ENCODE assay signal across 16 mouse cellular contexts in genomic region chr19:57925681-57926080, GRCm38 (mm10).
DNase-seq lines count a peak whose midpoint lies in the region; ATAC-seq and TF ChIP-seq lines count a peak whose summit lies in the region.
"Had no signal": no experiment of that assay in that cellular context is flagged by ENCODE, and none has a peak within 500 bp of the region (broad histone marks: within the 10 kb centered on the region; RNA-seq: fewer than 3 reads in every experiment).

No protein-coding gene starts in this region.

- no peak overlapping the region for H3K27ac ChIP-seq in heart, embryonic 10.5 days
- no peak overlapping the region for H3K27ac ChIP-seq in midbrain, embryonic 11.5 days (ENCODE audit: low read depth, low read length)
- H3K27ac ChIP-seq in midbrain, embryonic 16.5 days (ENCODE audit: low read length) = no peak overlapping the region
- peak overlapping the region; percentile 64 for H3K27ac ChIP-seq in heart, postnatal 0 days (ENCODE audit: low read depth)
- H3K27ac ChIP-seq: forebrain, embryonic 10.5 days; kidney, postnatal 0 days; lung, embryonic 15.5 days; macrophage had no signal

- H3K9ac ChIP-seq in midbrain, embryonic 11.5 days (ENCODE audit: low read length) = no peak overlapping the region
- no peak overlapping the region for H3K9ac ChIP-seq in midbrain, embryonic 16.5 days (ENCODE audit: low read depth, low read length)
- H3K9ac ChIP-seq in heart, postnatal 0 days (replicated peaks; ENCODE audit: low read depth, low read length) = no peak overlapping the region
- H3K9ac ChIP-seq: lung, embryonic 15.5 days had no signal

- no peak for ATAC-seq in midbrain, embryonic 11.5 days (ENCODE audit: low FRiP score)
- ATAC-seq in midbrain, embryonic 16.5 days = no peak
- ATAC-seq in heart, postnatal 0 days (ENCODE audit: insufficient read depth, low read depth) = peak; percentile 84

- peaks cover 3% of the 10 kb centered on the region; the same call in 1 of the 2 replicates for H3K36me3 ChIP-seq in heart, embryonic 10.5 days
- no peaks in the 10 kb centered on the region for H3K36me3 ChIP-seq in midbrain, embryonic 11.5 days (ENCODE audit: control insufficient read depth, insufficient read depth, low read length)
- no peaks in the 10 kb centered on the region for H3K36me3 ChIP-seq in midbrain, embryonic 16.5 days (ENCODE audit: control insufficient read depth, insufficient read depth, low read length)
- H3K36me3 ChIP-seq in heart, postnatal 0 days (replicated peaks; ENCODE audit: control insufficient read depth, insufficient read depth, low read length) = no peaks in the 10 kb centered on the region
- H3K36me3 ChIP-seq: lung, embryonic 15.5 days had no signal

- H3K4me1 ChIP-seq in heart, embryonic 10.5 days = peaks cover 10% of the 10 kb centered on the region; the same call in 1 of the 2 replicates
- peaks cover 9% of the 10 kb centered on the region; the same call in 1 of the 2 replicates for H3K4me1 ChIP-seq in midbrain, embryonic 11.5 days (ENCODE audit: control insufficient read depth, insufficient read depth, low read length)
- peaks cover 13% of the 10 kb centered on the region for H3K4me1 ChIP-seq in midbrain, embryonic 16.5 days (ENCODE audit: control insufficient read depth, insufficient read depth, low read length)
- peaks cover 12% of the 10 kb centered on the region; the same call in 1 of the 2 replicates for H3K4me1 ChIP-seq in heart, postnatal 0 days (ENCODE audit: control insufficient read depth, insufficient read depth)
- H3K4me1 ChIP-seq: lung, embryonic 15.5 days had no signal

- H3K4me3 ChIP-seq in heart, embryonic 10.5 days = no peak overlapping the region
- H3K4me3 ChIP-seq in midbrain, embryonic 11.5 days (ENCODE audit: low read depth, low read length) = no peak overlapping the region
- H3K4me3 ChIP-seq in midbrain, embryonic 16.5 days (ENCODE audit: low read depth, low read length) = no peak overlapping the region
- H3K4me3 ChIP-seq in heart, postnatal 0 days (ENCODE audit: low read depth, low read length) = no peak overlapping the region
- H3K4me3 ChIP-seq: forebrain, embryonic 10.5 days; lung, embryonic 15.5 days had no signal

- peak; percentile 89 for DNase-seq in heart, adult 11 months
- DNase-seq in heart, embryonic 10.5 days (ENCODE audit: low spot score) = no peak
- DNase-seq in midbrain, embryonic 11.5 days (ENCODE audit: low spot score, missing footprints) = peak; percentile 67
- DNase-seq in heart, postnatal 0 days (ENCODE audit: low spot score) = peak; percentile 78
- peak; percentile 10 for DNase-seq in large intestine, adult 2 months (ENCODE audit: low read depth, low spot score)
- DNase-seq in layer of hippocampus, adult 9-11 months = no peak
- DNase-seq in thymus, adult 18-20 months = no peak
- DNase-seq: cerebellum, adult 9-11 months; gastrocnemius, postnatal 10 days; midbrain, embryonic 14.5 days; thymus, adult 2 months had no signal

- no peak for TF ChIP-seq EP300 in heart, postnatal 0 days (IDR thresholded peaks at IDR 0.05; ENCODE audit: low read depth)

- no peak for TF ChIP-seq CTCF in heart, postnatal 0 days (IDR thresholded peaks at IDR 0.05; ENCODE audit: low read depth)

- WGBS in heart, embryonic 10.5 days = 80% methylated on average over 10 of the region's 10 CpGs
- WGBS in midbrain, embryonic 11.5 days = 93% methylated on average over 10 of the region's 10 CpGs
- 86% methylated on average over 10 of the region's 10 CpGs for WGBS in midbrain, embryonic 16.5 days
- 45% methylated on average over 10 of the region's 10 CpGs for WGBS in heart, postnatal 0 days
- 35% methylated on average over 10 of the region's 10 CpGs for WGBS in large intestine, adult 2 months

- H3K9me3 ChIP-seq in heart, embryonic 10.5 days = peaks cover 3% of the 10 kb centered on the region
- H3K9me3 ChIP-seq in midbrain, embryonic 11.5 days (ENCODE audit: control insufficient read depth, low read length) = no peaks in the 10 kb centered on the region
- H3K9me3 ChIP-seq in midbrain, embryonic 16.5 days (replicated peaks; ENCODE audit: control insufficient read depth, low read length, poor library complexity, severe bottlenecking) = peaks cover 3% of the 10 kb centered on the region; the same call in 1 of the 2 replicates
- 0 out of 2 replicates have a peak, but pooled peaks cover 2% of the 10 kb centered on the region for H3K9me3 ChIP-seq in heart, postnatal 0 days (replicated peaks; ENCODE audit: control insufficient read depth, low read length)
- H3K9me3 ChIP-seq: lung, embryonic 15.5 days had no signal

- no peak overlapping the region for H3K4me2 ChIP-seq in midbrain, embryonic 11.5 days
- H3K4me2 ChIP-seq in midbrain, embryonic 16.5 days (ENCODE audit: low read length) = no peak overlapping the region
- no peak overlapping the region for H3K4me2 ChIP-seq in heart, postnatal 0 days (ENCODE audit: low read depth, low read length)
- H3K4me2 ChIP-seq: lung, embryonic 15.5 days had no signal

- H3K27me3 ChIP-seq in heart, embryonic 10.5 days (ENCODE audit: insufficient read depth, poor library complexity, severe bottlenecking) = no peaks in the 10 kb centered on the region
- no peaks in the 10 kb centered on the region for H3K27me3 ChIP-seq in midbrain, embryonic 11.5 days (ENCODE audit: control insufficient read depth, insufficient read depth, low read length)
- H3K27me3 ChIP-seq in midbrain, embryonic 16.5 days (ENCODE audit: control insufficient read depth, insufficient read depth, low read depth, low read length) = no peaks in the 10 kb centered on the region
- no peaks in the 10 kb centered on the region for H3K27me3 ChIP-seq in heart, postnatal 0 days (ENCODE audit: control insufficient read depth, insufficient read depth, low read length)
- H3K27me3 ChIP-seq: lung, embryonic 15.5 days had no signal

Comparison
In these comparisons a context has a peak if more than half of its experiments do, and no peak if none do; other contexts are left out.
1. DNase-seq: peak in heart, adult 11 months (single experiment), midbrain, embryonic 11.5 days (single experiment), heart, postnatal 0 days (single experiment) and large intestine, adult 2 months (single experiment); none in heart, embryonic 10.5 days (single experiment), layer of hippocampus, adult 9-11 months (single experiment) and thymus, adult 18-20 months (0 of 2).